Mouse (Mus musculus) gonadal fat pad, adult 2 months (tissue): ENCODE results near the gene Dicer1. TPM values are rescaled to one million over a fixed set of nuclear protein-coding genes. Genes with fewer than 3 reads are reported as not detected.

Experiments used
- DNase-seq: peaks from one replicate; pipeline ENCODE4 v3.0.0-alpha.2; 2012; ENCODE audit warnings: low read depth
- polyA plus RNA-seq: library from polyadenylated mRNA; depleted of rRNA; stranded (reverse); fragments of >200 nt; gene quantifications from 2 replicates; pipeline ENCODE4 v1.2.3, GENCODE M21; 2012; rRNA removed

Dicer1 gene
- 11.8 and 14.8 TPM in 2 replicates for polyA plus RNA-seq

- no peak for DNase-seq
Observed at GRCm38 (mm10) chr12:104751814-104752765, at the start of gene Dicer1. TSS of gene Dicer1 (minus strand) at chr12:104751952.

GRCm38 (mm10) chr12:104799365-104799764 lies 47.6 kb upstream of the Dicer1 start:
- no peak for DNase-seq

GRCm38 (mm10) chr12:104797905-104798304 lies 46.2 kb upstream of the Dicer1 start:
- no peak for DNase-seq

- DNase-seq, result no peak
Observed at GRCm38 (mm10) chr12:104796635-104797378, 45.1 kb upstream of the Dicer1 start.

GRCm38 (mm10) chr12:104794957-104795356 lies 43.2 kb upstream of the Dicer1 start:
- DNase-seq, result no peak

GRCm38 (mm10) chr12:104793486-104793885 lies 41.7 kb upstream of the Dicer1 start:
- no peak for DNase-seq

GRCm38 (mm10) chr12:104777603-104778002 lies 25.9 kb upstream of the Dicer1 start:
- DNase-seq, result no peak

- no peak for DNase-seq
Observed at GRCm38 (mm10) chr12:104771941-104772340, 20.2 kb upstream of the Dicer1 start.

GRCm38 (mm10) chr12:104769201-104769785 lies 17.5 kb upstream of the Dicer1 start:
- no peak for DNase-seq

- no peak for DNase-seq
Observed at GRCm38 (mm10) chr12:104767183-104767582, 15.4 kb upstream of the Dicer1 start.

GRCm38 (mm10) chr12:104765761-104766160 lies 14.0 kb upstream of the Dicer1 start:
- DNase-seq, result no peak

- no peak for DNase-seq
Observed at GRCm38 (mm10) chr12:104765116-104765515, 13.4 kb upstream of the Dicer1 start.

GRCm38 (mm10) chr12:104763918-104764317 lies 12.2 kb upstream of the Dicer1 start:
- DNase-seq, result no peak

- no peak for DNase-seq
Observed at GRCm38 (mm10) chr12:104761411-104761810, 9.7 kb upstream of the Dicer1 start.

GRCm38 (mm10) chr12:104758066-104758465 lies 6.3 kb upstream of the Dicer1 start:
- no peak for DNase-seq

GRCm38 (mm10) chr12:104753686-104754085 lies 1.9 kb upstream of the Dicer1 start:
- no peak for DNase-seq

GRCm38 (mm10) chr12:104751331-104751813 lies 380 bp downstream of the Dicer1 start:
- DNase-seq, result no peak

- DNase-seq, result no peak
Observed at GRCm38 (mm10) chr12:104748946-104749345, 2.8 kb downstream of the Dicer1 start.

- DNase-seq, result no peak
Observed at GRCm38 (mm10) chr12:104747252-104747651, 4.5 kb downstream of the Dicer1 start.

- DNase-seq, result no peak
Observed at GRCm38 (mm10) chr12:104746601-104747000, 5.2 kb downstream of the Dicer1 start.

- no peak for DNase-seq
Observed at GRCm38 (mm10) chr12:104743687-104744086, 8.1 kb downstream of the Dicer1 start.

- no peak for DNase-seq
Observed at GRCm38 (mm10) chr12:104742247-104742646, 9.5 kb downstream of the Dicer1 start.
